Mouse (Mus musculus) liver, embryonic 12.5 days (tissue): ENCODE measurements around the gene Fbxo9. TPM values are rescaled to one million over a fixed set of nuclear protein-coding genes. Genes with fewer than 3 reads are reported as not detected.

Source experiments
- ATAC-seq: fragments of 200-750 bp; cut with Nextera tagmentation; 2 replicates; pipeline ENCODE4 v1.8.0; 2017; ENCODE audit warnings: moderate number of reproducible peaks, mild to moderate bottlenecking, moderate library complexity
- H3K27ac ChIP-seq: fragments of 300-500 bp; sonication (generic); 2 replicates; pipeline ENCODE4 v1.5.1; 2016; ENCODE audit warnings: mild to moderate bottlenecking
- H3K27me3 ChIP-seq: fragments of 300-500 bp; sonication (generic); replicated peaks from 2 replicates; pipeline ENCODE4 v1.6.1; 2016; ENCODE audit warnings: mild to moderate bottlenecking, moderate library complexity
- H3K36me3 ChIP-seq: fragments of 300-500 bp; sonication (generic); 2 replicates; pipeline ENCODE4 v1.6.1; 2016; ENCODE audit warnings: mild to moderate bottlenecking, moderate library complexity
- H3K4me1 ChIP-seq: fragments of 300-500 bp; sonication (generic); 2 replicates; pipeline ENCODE4 v1.6.1; 2016
- H3K4me2 ChIP-seq: fragments of 300-500 bp; sonication (generic); 2 replicates; pipeline ENCODE4 v1.6.1; 2016; ENCODE audit warnings: mild to moderate bottlenecking, moderate library complexity
- H3K4me3 ChIP-seq: fragments of 300-500 bp; sonication (generic); 2 replicates; pipeline ENCODE4 v1.5.1; 2016; ENCODE audit warnings: mild to moderate bottlenecking, moderate library complexity
- H3K9ac ChIP-seq: fragments of 300-500 bp; sonication (generic); 2 replicates; pipeline ENCODE4 v1.6.1; 2016; ENCODE audit warnings: mild to moderate bottlenecking, moderate library complexity
- H3K9me3 ChIP-seq: fragments of 300-500 bp; sonication (generic); replicated peaks from 2 replicates; pipeline ENCODE4 v1.6.1; 2016; ENCODE audit warnings: mild to moderate bottlenecking, moderate library complexity
- WGBS: fragments of 180-500 bp; shearing (Covaris S2); methylation state at CpG from one replicate; pipeline ENCODE4 v1.1.7; 2016; ENCODE audit not compliant: insufficient replicate concordance; 5-methylcytosine and 5-hydroxymethylcytosine counted together
- polyA plus RNA-seq: library from polyadenylated mRNA; unstranded; fragments of >200 nt; fragmentation: Nextera tagmentation; extraction: Ambion mirVana; gene quantifications from 2 replicates; pipeline ENCODE4 v1.2.1, GENCODE M21; 2016

The Fbxo9 gene
- polyA plus RNA-seq, 1 experiment from 2014 or later, result 74.8 TPM

DNA sequence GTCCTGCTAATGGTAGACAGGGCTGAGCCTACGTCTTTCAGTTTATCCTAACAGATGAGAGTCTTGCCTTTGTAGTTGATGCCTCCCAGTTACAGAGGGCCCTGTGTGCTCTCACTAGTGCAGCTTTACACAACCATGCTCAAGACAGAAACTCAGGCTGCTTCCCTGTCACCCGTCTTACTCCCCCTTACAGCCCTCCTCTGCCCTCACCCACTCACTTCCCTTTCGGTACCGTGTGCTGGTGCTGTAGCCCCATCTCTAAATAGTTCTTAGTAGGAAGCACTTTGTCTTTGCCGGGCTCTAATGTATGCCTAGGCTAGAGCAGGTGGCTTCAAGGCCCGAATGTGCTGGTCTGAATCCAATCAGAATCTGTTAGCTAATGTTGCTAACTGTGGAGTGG is 15.4 kb upstream of the Fbxo9 start:
- no peak for ATAC-seq
- H3K9me3 ChIP-seq, result no peaks in the 10 kb centered on the region
- H3K4me1 ChIP-seq, result peaks cover 11% of the 10 kb centered on the region
- no peaks in the 10 kb centered on the region for H3K27me3 ChIP-seq
- peaks cover 2% of the 10 kb centered on the region; the same call in 1 of the 2 replicates for H3K36me3 ChIP-seq
- H3K27ac ChIP-seq, result no peak overlapping the region
- H3K4me3 ChIP-seq, result no peak overlapping the region
- no peak overlapping the region for H3K4me2 ChIP-seq
- whole genome bisulfite sequencing, result 62% methylated on average over 6 of the region's 6 CpGs
- H3K9ac ChIP-seq, result no peak overlapping the region

DNA sequence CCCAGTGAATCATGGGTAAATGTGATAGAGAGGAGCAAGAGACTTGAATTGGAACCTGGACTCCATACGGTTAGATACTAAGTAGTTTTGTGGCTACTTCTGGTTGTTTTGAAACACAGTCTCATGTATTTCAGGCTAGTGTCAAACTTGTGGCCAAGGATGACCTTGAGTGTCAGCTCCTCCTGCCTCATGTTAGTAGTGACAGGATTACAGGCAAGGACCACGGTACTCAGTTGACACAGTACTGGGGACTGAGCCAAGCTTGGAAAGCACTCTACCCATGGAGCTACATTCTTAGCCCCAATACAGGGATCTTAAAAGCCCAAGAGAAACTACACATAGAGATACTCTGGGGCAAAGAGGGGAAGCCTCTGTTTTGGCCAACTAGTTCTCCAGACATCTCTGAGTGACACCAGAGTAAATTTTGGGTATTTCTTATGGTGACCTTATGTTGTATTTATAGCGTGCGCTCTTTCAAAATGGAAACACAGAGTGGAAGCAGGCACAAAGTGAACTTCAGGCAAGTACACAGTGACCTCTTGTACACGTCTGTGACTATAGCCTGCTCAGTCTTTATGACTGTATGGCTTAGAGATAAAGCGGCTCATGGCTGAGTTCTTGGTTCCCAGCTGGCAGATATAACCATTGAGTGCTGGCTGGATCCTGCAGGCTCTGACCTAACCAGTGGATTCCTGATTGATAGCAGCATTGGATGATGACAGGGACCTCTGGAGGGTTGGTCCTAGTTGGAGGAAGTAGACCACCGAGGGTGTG is 14.3 kb upstream of the Fbxo9 start:
- no peak overlapping the region for H3K27ac ChIP-seq
- no peak for ATAC-seq
- WGBS, result 63% methylated on average over 7 of the region's 7 CpGs

DNA sequence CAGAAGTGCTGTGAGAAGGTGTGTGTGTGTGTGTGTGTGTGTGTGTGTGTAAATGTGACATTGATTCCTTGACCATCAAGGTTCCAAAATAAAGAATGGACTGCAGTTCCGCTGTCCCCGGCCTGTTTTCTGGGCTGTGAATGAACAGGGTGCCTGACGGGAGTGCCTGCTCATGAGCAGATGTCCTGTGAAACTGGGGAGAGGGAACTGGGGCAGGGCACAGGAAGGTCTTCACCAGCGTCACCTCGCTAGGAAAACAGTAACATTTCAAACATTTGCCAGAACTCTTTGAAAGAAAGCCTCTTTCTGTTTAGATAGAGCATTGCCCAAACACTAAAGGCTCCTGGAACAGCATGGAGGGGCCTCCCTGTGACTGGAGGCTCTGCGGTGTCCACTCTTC is 13.1 kb upstream of the Fbxo9 start:
- 77% methylated on average over 6 of the region's 6 CpGs for whole genome bisulfite sequencing
- Histone ChIP-seq H3K27me3 (no peaks in the 10 kb centered on the region), H3K9ac (no peak overlapping the region), H3K9me3 (no peaks in the 10 kb centered on the region), H3K36me3 (peaks cover 2% of the 10 kb centered on the region; the same call in 1 of the 2 replicates), H3K4me1 (peaks cover 25% of the 10 kb centered on the region), H3K4me2 (no peak overlapping the region), H3K4me3 (no peak overlapping the region), H3K27ac (no peak overlapping the region)
- no peak for ATAC-seq

More for the DNA sequence above, 14.3 kb upstream of the Fbxo9 start:
- H3K4me3 ChIP-seq, result no peak overlapping the region
- H3K4me2 ChIP-seq, result no peak overlapping the region
- H3K9me3 ChIP-seq, result no peaks in the 10 kb centered on the region
- peaks cover 13% of the 10 kb centered on the region for H3K4me1 ChIP-seq
- no peak overlapping the region for H3K9ac ChIP-seq
- H3K27me3 ChIP-seq, result no peaks in the 10 kb centered on the region
- H3K36me3 ChIP-seq, result peaks cover 2% of the 10 kb centered on the region; the same call in 1 of the 2 replicates

DNA sequence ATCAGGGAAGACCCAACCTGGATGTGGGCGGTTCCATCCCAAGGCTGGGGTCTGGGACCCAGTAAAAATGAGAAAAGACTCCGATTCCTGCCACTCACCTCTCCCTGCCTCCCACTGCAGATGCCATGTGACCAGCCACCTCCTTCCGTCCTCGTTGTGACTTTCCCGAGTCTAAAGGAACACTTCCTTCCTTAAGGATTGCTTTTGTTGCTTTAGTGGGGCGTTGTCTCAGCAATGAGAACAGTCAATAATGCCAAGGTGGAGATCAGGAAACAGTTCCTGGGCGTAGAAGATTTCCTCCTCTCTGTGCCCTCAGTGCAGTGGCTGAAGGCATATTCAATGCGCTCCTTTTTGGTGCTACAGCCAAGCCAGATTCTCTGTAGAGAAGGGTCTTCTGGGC is 12.5 kb upstream of the Fbxo9 start:
- Histone ChIP-seq H3K4me1 (peaks cover 26% of the 10 kb centered on the region), H3K4me2 (no peak overlapping the region), H3K27me3 (no peaks in the 10 kb centered on the region), H3K36me3 (peaks cover 2% of the 10 kb centered on the region; the same call in 1 of the 2 replicates), H3K4me3 (no peak overlapping the region), H3K9me3 (no peaks in the 10 kb centered on the region), H3K9ac (no peak overlapping the region), H3K27ac (no peak overlapping the region)
- 64% methylated on average over 8 of the region's 8 CpGs for WGBS
- no peak for ATAC-seq

DNA sequence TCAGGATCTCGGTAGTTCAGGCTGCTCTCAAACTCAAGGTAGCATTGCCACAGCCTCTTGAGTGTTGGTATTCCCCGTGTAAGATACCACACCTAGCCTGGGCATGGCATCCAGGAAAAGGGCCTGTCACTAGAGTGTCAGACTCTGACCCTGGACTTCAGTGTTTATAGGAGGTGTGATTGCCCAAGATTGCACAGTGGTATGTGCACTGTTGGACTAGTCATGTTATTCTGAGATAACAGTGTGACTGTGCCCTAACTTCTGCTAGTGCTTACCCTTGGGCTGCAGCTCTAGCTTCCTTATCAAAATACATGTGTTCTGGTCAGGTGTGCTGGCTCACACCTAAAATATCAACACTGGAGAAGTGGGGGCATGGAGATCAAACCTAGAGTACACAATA is 8.8 kb upstream of the Fbxo9 start:
- Histone ChIP-seq H3K9me3 (no peaks in the 10 kb centered on the region), H3K27ac (peak overlapping the region; percentile 5; the same call in 1 of the 2 replicates), H3K9ac (no peak overlapping the region), H3K4me3 (no peak overlapping the region), H3K27me3 (no peaks in the 10 kb centered on the region), H3K4me2 (no peak overlapping the region), H3K36me3 (no peaks in the 10 kb centered on the region; the same call in 1 of the 2 replicates), H3K4me1 (peaks cover 41% of the 10 kb centered on the region)
- 51% methylated on average over 2 of the region's 2 CpGs for whole genome bisulfite sequencing
- peak; percentile 79 for ATAC-seq

DNA sequence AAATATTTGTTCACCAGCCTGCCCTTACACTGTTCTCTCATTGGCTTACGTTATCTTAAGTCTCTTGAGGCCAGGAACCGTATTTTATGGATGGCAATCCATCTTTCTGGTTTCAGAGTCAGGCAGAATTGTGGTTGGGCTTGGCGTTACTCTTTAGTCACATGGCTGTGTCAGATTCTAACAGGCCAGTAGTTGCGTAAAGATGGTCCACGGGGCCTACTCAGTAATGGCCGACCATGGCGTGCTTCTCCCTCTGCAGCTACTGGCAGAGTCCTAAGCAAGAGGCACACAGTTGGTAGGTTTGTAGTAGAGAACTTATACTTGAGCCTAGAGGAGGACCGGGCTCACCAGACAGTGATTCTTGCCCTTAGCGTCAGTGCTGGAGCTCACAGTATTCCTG is 6.9 kb upstream of the Fbxo9 start:
- no peak for ATAC-seq
- Histone ChIP-seq H3K36me3 (no peaks in the 10 kb centered on the region; the same call in 1 of the 2 replicates), H3K27me3 (no peaks in the 10 kb centered on the region), H3K4me3 (no peak overlapping the region), H3K4me2 (no peak overlapping the region), H3K9me3 (no peaks in the 10 kb centered on the region), H3K9ac (no peak overlapping the region), H3K27ac (no peak overlapping the region), H3K4me1 (peaks cover 37% of the 10 kb centered on the region)
- WGBS, result 83% methylated on average over 9 of the region's 9 CpGs

DNA sequence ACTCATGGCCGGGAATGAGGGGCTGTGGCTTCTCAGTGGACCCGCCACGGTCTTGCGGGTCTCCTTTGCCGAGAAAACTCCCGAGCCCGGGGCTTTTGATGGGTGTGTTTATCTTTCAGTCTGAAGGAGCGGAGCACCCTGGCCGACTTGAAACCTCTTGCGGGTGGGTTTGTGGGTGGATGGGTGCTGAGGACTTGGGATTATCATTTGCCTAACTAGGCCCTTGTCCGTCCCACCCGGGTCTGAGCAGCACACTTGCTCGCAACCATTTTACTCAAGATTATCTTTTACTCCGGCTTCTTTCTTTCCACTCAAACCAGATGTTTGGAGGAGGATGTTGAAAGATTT is 4.6 kb upstream of the Fbxo9 start:
- peak overlapping the region; percentile 86 for H3K4me2 ChIP-seq
- under 1% methylated on average over 14 of the region's 14 CpGs for WGBS
- no peaks in the 10 kb centered on the region for H3K27me3 ChIP-seq
- H3K4me3 ChIP-seq, result peak overlapping the region; percentile 82
- peaks cover 50% of the 10 kb centered on the region for H3K4me1 ChIP-seq
- no peaks in the 10 kb centered on the region for H3K9me3 ChIP-seq
- H3K9ac ChIP-seq, result peak overlapping the region; percentile 93
- peak overlapping the region; percentile 86 for H3K27ac ChIP-seq
- no peaks in the 10 kb centered on the region for H3K36me3 ChIP-seq
- no peak; the same call in 1 of the 2 replicates for ATAC-seq

DNA sequence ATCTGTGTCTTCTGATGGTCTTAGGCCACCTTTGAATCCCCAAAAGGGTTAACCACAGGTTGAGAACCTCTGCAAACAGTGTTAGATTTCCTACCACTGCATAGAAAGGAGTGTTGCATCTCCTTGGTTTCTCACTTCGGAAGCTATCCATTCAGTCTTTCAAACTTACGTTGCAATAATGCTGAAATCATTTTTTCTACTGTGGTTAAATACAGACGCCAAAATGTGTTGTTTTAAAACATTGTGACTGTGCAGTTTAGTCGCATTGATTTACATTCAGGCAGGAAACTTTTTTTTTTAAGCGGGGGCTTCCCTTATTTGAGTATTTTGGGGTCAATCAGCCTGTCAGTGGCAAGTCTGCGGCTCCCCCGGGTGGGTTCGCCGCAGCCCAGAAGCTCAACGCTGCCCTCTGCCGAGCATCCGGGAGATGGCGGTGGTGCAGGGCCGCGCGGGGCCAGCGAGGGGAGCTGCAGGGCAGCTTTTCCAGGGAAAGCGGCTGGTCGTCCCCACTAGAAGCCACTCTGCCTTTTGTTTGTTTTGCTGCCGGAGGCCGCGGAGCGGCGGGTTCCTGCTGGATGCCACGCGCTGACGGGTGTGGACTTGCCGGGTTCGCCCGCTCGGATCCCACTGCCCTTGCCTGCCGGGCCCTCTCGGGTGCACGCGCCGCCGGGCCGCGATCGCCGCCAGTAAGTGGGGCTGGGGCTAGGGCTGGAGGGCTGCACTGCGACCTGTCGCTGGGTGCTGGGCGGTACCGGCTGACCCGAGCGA is 4.1 kb upstream of the Fbxo9 start:
- peak overlapping the region; percentile 82 for H3K4me3 ChIP-seq
- no peaks in the 10 kb centered on the region for H3K36me3 ChIP-seq
- H3K4me1 ChIP-seq, result peaks cover 46% of the 10 kb centered on the region
- H3K27ac ChIP-seq, result peak overlapping the region; percentile 86
- peak overlapping the region; percentile 93 for H3K9ac ChIP-seq
- H3K9me3 ChIP-seq, result no peaks in the 10 kb centered on the region
- peak overlapping the region; percentile 86 for H3K4me2 ChIP-seq
- H3K27me3 ChIP-seq, result no peaks in the 10 kb centered on the region
- WGBS, result 3% methylated on average over 47 of the region's 47 CpGs
- ATAC-seq, result peak; percentile 65

DNA sequence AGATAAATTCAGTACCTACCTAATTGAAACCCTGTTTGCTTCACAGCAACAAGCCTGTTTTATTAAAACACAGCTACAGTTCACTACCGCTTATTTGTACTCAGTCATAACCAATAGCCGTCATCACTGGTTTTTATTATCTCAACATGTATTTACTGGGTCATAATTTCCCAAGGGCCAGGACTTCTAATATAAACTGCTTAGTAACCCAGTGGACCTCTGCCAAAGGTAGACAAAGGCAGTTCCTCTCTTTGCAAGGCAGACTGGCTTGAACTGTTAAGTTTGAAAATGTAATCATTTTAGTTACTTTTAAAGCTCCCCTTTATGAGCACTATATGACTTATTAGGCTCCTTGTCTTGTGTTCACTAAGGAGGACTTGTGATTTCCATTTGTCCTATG is 2.6 kb upstream of the Fbxo9 start:
- no peak for ATAC-seq
- H3K36me3 ChIP-seq, result peaks cover 4% of the 10 kb centered on the region
- no peak overlapping the region for H3K4me2 ChIP-seq
- 82% methylated on average over 2 of the region's 2 CpGs for WGBS
- no peaks in the 10 kb centered on the region for H3K27me3 ChIP-seq
- H3K4me1 ChIP-seq, result peaks cover 44% of the 10 kb centered on the region
- H3K27ac ChIP-seq, result no peak overlapping the region
- H3K9ac ChIP-seq, result no peak overlapping the region
- no peaks in the 10 kb centered on the region for H3K9me3 ChIP-seq
- H3K4me3 ChIP-seq, result no peak overlapping the region

DNA sequence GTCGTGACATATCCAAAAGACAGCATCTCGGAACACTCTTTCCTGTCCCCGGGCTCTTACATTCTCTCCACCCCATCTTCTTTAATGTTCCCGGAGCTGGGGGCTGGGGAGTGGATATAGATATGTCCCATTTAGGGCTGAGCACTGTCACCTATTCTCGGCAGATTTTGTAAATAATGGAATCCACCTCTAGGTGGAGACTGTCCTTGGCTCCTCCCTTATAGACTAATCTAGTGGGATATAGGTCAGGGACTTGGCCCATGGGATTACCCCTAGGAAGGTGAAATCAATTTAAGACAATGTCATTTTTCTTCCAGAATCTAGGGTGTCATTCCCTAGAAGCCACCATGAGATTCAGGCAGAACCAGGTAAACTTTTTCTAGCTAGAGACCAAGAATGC is 791 bp upstream of the Fbxo9 start:
- WGBS, result 30% methylated on average over 5 of the region's 5 CpGs
- Histone ChIP-seq H3K9ac (peak overlapping the region; percentile 57), H3K27ac (peak overlapping the region; percentile 99; the same call in 1 of the 2 replicates), H3K4me1 (peaks cover 54% of the 10 kb centered on the region), H3K27me3 (no peaks in the 10 kb centered on the region), H3K36me3 (peaks cover 7% of the 10 kb centered on the region), H3K4me2 (peak overlapping the region; percentile 90), H3K9me3 (no peaks in the 10 kb centered on the region), H3K4me3 (peak overlapping the region; percentile 97)
- no peak for ATAC-seq

DNA sequence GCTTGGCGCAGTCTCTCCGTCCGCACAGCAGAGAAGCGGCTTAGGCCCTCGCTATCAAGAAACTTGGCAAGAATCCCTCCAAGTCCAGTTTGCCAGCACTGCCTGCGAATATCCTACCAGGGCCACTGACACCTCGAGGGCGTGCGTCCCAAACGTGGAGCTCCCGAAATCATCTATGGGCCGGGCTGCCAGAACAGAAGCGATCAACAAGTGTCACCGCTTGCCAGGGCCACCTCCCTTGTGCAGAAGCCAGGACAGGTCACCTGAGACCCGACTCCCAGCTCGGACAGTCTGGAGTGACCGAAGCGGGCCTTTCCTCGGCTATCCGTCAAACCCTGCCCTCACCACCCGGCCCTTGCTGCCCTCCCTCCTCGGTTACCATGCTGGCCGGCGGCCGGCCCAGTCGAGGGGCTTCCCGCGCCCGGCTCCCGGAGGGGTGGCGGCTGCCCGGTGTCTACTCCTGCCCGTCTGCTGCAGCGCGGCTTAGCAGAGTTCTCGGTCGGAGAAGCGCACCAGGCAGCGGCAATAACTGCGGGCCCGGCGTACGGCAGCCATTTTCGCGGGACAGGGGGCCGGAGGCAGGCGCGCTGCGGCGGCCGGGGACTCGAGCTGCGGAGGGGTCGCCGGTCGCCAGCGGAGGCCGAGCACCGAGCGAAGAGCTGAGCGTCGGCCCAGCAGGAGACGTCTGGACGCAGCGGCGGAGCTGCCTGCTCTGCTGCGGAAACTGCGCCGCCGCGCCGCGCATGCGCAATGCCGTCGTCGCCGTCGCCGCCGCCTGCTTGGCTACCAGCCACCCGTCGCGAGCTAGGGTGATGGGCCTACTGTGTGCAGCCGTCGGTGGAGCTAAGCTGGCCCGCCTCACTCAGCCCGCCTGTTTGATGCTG is 711 bp downstream of the Fbxo9 start:
- ATAC-seq, result peak; percentile 76
- Histone ChIP-seq H3K27me3 (no peaks in the 10 kb centered on the region), H3K27ac (peak overlapping the region; percentile 99), H3K4me2 (peak overlapping the region; percentile 90), H3K4me3 (peak overlapping the region; percentile 97), H3K9me3 (no peaks in the 10 kb centered on the region), H3K36me3 (peaks cover 22% of the 10 kb centered on the region), H3K4me1 (peaks cover 60% of the 10 kb centered on the region), H3K9ac (peak overlapping the region; percentile 99)
- under 1% methylated on average over 82 of the region's 88 CpGs for WGBS
